Mouse (Mus musculus) limb, embryonic 11.5 days (tissue): ENCODE measurements around the gene Cldn15. TPM values are rescaled to one million over a fixed set of nuclear protein-coding genes. Genes with fewer than 3 reads are reported as not detected.
"Not testable (repeated sequence)": the region's sequence is repeated elsewhere in the genome, so short reads cannot be mapped to it uniquely, and the experiment has no call there.

Experiments
- ATAC-seq: fragments of 200-750 bp; cut with Nextera tagmentation; 2 replicates; pipeline ENCODE4 v1.8.0; 2017; ENCODE audit warnings: low read depth; ENCODE audit not compliant: insufficient number of reproducible peaks, low FRiP score, low TSS enrichment
- DNase-seq: peaks from one replicate; pipeline ENCODE4 v3.0.0-alpha.2; 2015; ENCODE audit warnings: low spot score
- H3K27ac ChIP-seq: fragments of 300-500 bp; sonication (generic); replicated peaks from 2 replicates; pipeline ENCODE4 v1.5.1; 2014; ENCODE audit warnings: low read depth, mild to moderate bottlenecking, low read length
- H3K27me3 ChIP-seq: fragments of 300-500 bp; sonication (generic); 2 replicates; pipeline ENCODE4 v1.6.1; 2014; ENCODE audit warnings: mild to moderate bottlenecking, low read length, mixed read lengths; ENCODE audit not compliant: control insufficient read depth, insufficient read depth
- H3K36me3 ChIP-seq: fragments of 300-500 bp; sonication (generic); 2 replicates; pipeline ENCODE4 v1.6.1; 2014; ENCODE audit warnings: mild to moderate bottlenecking, low read length, moderate library complexity, mixed read lengths; ENCODE audit not compliant: control insufficient read depth, insufficient read depth
- H3K4me1 ChIP-seq: fragments of 300-500 bp; sonication (generic); 2 replicates; pipeline ENCODE4 v1.6.1; 2014; ENCODE audit warnings: low read length, mixed read lengths; ENCODE audit not compliant: control insufficient read depth, insufficient read depth
- H3K4me2 ChIP-seq: fragments of 300-500 bp; sonication (generic); 2 replicates; pipeline ENCODE4 v1.6.1; 2014; ENCODE audit warnings: low read depth, mild to moderate bottlenecking, moderate library complexity; ENCODE audit not compliant: severe bottlenecking
- H3K4me3 ChIP-seq: fragments of 300-500 bp; sonication (generic); 2 replicates; pipeline ENCODE4 v1.5.1; 2014; ENCODE audit warnings: low read depth, low read length
- H3K9ac ChIP-seq: fragments of 300-500 bp; sonication (generic); 2 replicates; pipeline ENCODE4 v1.6.1; 2014; ENCODE audit warnings: mild to moderate bottlenecking, low read length
- H3K9me3 ChIP-seq: fragments of 300-500 bp; sonication (generic); 2 replicates; pipeline ENCODE4 v1.6.1; 2016; ENCODE audit warnings: low read length; ENCODE audit not compliant: control insufficient read depth
- WGBS: fragments of 180-500 bp; shearing (Covaris S2); extraction: QIAGEN DNeasy Blood & Tissue Kit; methylation state at CpG from one replicate; pipeline ENCODE4 v1.1.7; 2014; 5-methylcytosine and 5-hydroxymethylcytosine counted together
- polyA plus RNA-seq: library from polyadenylated mRNA; unstranded; fragments of >200 nt; fragmentation: Nextera tagmentation; extraction: Ambion mirVana; gene quantifications from 2 replicates; pipeline ENCODE4 v1.2.1, GENCODE M21; 2014

The Cldn15 gene
- polyA plus RNA-seq, 1 experiment from 2014 or later, result 0.08 TPM

- no peaks in the 10 kb centered on the region for H3K9me3 ChIP-seq
- H3K27ac ChIP-seq, result no peak overlapping the region
- H3K4me2 ChIP-seq, result no peak overlapping the region
- H3K4me1 ChIP-seq, result 0 out of 2 replicates have a peak, but pooled peaks cover 3% of the 10 kb centered on the region
- H3K27me3 ChIP-seq, result no peaks in the 10 kb centered on the region
- DNase-seq (no peak), ATAC-seq (no peak)
- H3K36me3 ChIP-seq, result no peaks in the 10 kb centered on the region; the same call in 1 of the 2 replicates
- H3K4me3 ChIP-seq, result no peak overlapping the region
- H3K9ac ChIP-seq, result no peak overlapping the region
- WGBS, result 90% methylated on average over 14 of the region's 14 CpGs
Observed at GRCm38 (mm10) chr5:136931896-136932295, 34.5 kb upstream of the Cldn15 start.

GRCm38 (mm10) chr5:136932956-136933355 lies 33.5 kb upstream of the Cldn15 start:
- no peak for ATAC-seq
- no peaks in the 10 kb centered on the region for H3K9me3 ChIP-seq
- no peaks in the 10 kb centered on the region; the same call in 1 of the 2 replicates for H3K36me3 ChIP-seq
- no peak overlapping the region for H3K4me3 ChIP-seq
- H3K4me2 ChIP-seq, result no peak overlapping the region
- 0 out of 2 replicates have a peak, but pooled peaks cover 3% of the 10 kb centered on the region for H3K4me1 ChIP-seq
- WGBS, result 87% methylated on average over 5 of the region's 5 CpGs
- no peak for DNase-seq
- H3K27me3 ChIP-seq, result no peaks in the 10 kb centered on the region
- H3K9ac ChIP-seq, result no peak overlapping the region
- H3K27ac ChIP-seq, result no peak overlapping the region

GRCm38 (mm10) chr5:136933930-136934329 lies 32.5 kb upstream of the Cldn15 start:
- no peak overlapping the region for H3K4me2 ChIP-seq
- H3K4me3 ChIP-seq, result no peak overlapping the region
- H3K27me3 ChIP-seq, result no peaks in the 10 kb centered on the region
- H3K9ac ChIP-seq, result no peak overlapping the region
- 87% methylated on average over 6 of the region's 6 CpGs for WGBS
- DNase-seq (no peak), ATAC-seq (no peak)
- H3K36me3 ChIP-seq, result no peaks in the 10 kb centered on the region
- H3K9me3 ChIP-seq, result no peaks in the 10 kb centered on the region
- H3K27ac ChIP-seq, result no peak overlapping the region
- H3K4me1 ChIP-seq, result 0 out of 2 replicates have a peak, but pooled peaks cover 3% of the 10 kb centered on the region

GRCm38 (mm10) chr5:136935905-136936695 lies 30.3 kb upstream of the Cldn15 start:
- DNase-seq (no peak), ATAC-seq (no peak)
- H3K9me3 ChIP-seq, result no peaks in the 10 kb centered on the region
- no peak overlapping the region for H3K4me3 ChIP-seq
- H3K27ac ChIP-seq, result no peak overlapping the region
- H3K9ac ChIP-seq, result no peak overlapping the region
- no peaks in the 10 kb centered on the region for H3K36me3 ChIP-seq
- no peaks in the 10 kb centered on the region for H3K27me3 ChIP-seq
- no peak overlapping the region for H3K4me2 ChIP-seq
- no peaks in the 10 kb centered on the region for H3K4me1 ChIP-seq
- WGBS, result 67% methylated on average over 7 of the region's 7 CpGs

GRCm38 (mm10) chr5:136936750-136937149 lies 29.7 kb upstream of the Cldn15 start:
- Histone ChIP-seq H3K4me1 (no peaks in the 10 kb centered on the region), H3K9ac (no peak overlapping the region), H3K4me3 (no peak overlapping the region), H3K4me2 (no peak overlapping the region), H3K27me3 (no peaks in the 10 kb centered on the region), H3K9me3 (no peaks in the 10 kb centered on the region), H3K27ac (no peak overlapping the region), H3K36me3 (no peaks in the 10 kb centered on the region)
- WGBS, result 88% methylated on average over 6 of the region's 6 CpGs
- ATAC-seq, result no peak
- no peak for DNase-seq

GRCm38 (mm10) chr5:136937621-136938020 lies 28.8 kb upstream of the Cldn15 start:
- ATAC-seq, result no peak
- Histone ChIP-seq H3K27ac (no peak overlapping the region), H3K36me3 (no peaks in the 10 kb centered on the region), H3K4me2 (no peak overlapping the region), H3K27me3 (no peaks in the 10 kb centered on the region), H3K4me1 (no peaks in the 10 kb centered on the region), H3K4me3 (no peak overlapping the region), H3K9me3 (no peaks in the 10 kb centered on the region), H3K9ac (no peak overlapping the region)
- no peak for DNase-seq
- WGBS, result 87% methylated on average over 5 of the region's 5 CpGs

- H3K9me3 ChIP-seq, result no peaks in the 10 kb centered on the region
Observed at GRCm38 (mm10) chr5:136939284-136939683, 27.1 kb upstream of the Cldn15 start.

GRCm38 (mm10) chr5:136940029-136940428 lies 26.4 kb upstream of the Cldn15 start:
- not testable (repeated sequence) for H3K4me1 ChIP-seq, H3K9ac ChIP-seq, H3K36me3 ChIP-seq, H3K9me3 ChIP-seq, DNase-seq, ATAC-seq, H3K27me3 ChIP-seq, H3K4me2 ChIP-seq, H3K4me3 ChIP-seq, H3K27ac ChIP-seq
- WGBS, result 86% methylated on average over 6 of the region's 6 CpGs

More at GRCm38 (mm10) chr5:136939284-136939683, 27.1 kb upstream of the Cldn15 start:
- no peak overlapping the region for H3K4me2 ChIP-seq
- 71% methylated on average over 7 of the region's 7 CpGs for WGBS
- H3K4me1 ChIP-seq, result no peaks in the 10 kb centered on the region
- no peak overlapping the region for H3K27ac ChIP-seq
- ATAC-seq (no peak), DNase-seq (no peak)
- no peak overlapping the region for H3K4me3 ChIP-seq
- H3K36me3 ChIP-seq, result no peaks in the 10 kb centered on the region
- no peaks in the 10 kb centered on the region for H3K27me3 ChIP-seq
- H3K9ac ChIP-seq, result no peak overlapping the region
